Mouse (Mus musculus): ENCODE measurements at regions not wholly inside any gene's neighbourhood (a gene's known extent, or its start where the extent isn't known, plus 50 kb on each side); places are given as distances from the start of the nearest gene placed in this dataset.

- Histone ChIP-seq H3K4me3 (replicated peaks) (no peak overlapping the region), H3K4me1 (peaks cover 6% of the 10 kb centered on the region), H3K9me3 (no peaks in the 10 kb centered on the region), H3K9ac (no peak overlapping the region), H3K36me3 (replicated peaks) (no peaks in the 10 kb centered on the region), H3K27ac (no peak overlapping the region), H3K27me3 (0 out of 2 replicates have a peak, but pooled peaks cover 3% of the 10 kb centered on the region), H3K4me2 (no peak overlapping the region)
- ATAC-seq (ENCODE audit: low FRiP score): no peak
- WGBS: 91% methylated on average over 4 of the region's 4 CpGs
These were observed 148.4 kb upstream of the Spred2 start for GRCm38 (mm10) chr11:19775741-19776140.

GRCm38 (mm10) chr11:19776473-19777200, 147.5 kb upstream of the Spred2 start:
- 84% methylated on average over 9 of the region's 9 CpGs for WGBS
- 0 out of 2 replicates have a peak, but pooled peaks cover 3% of the 10 kb centered on the region for H3K27me3 ChIP-seq
- H3K36me3 ChIP-seq (replicated peaks): no peaks in the 10 kb centered on the region
- peaks cover 6% of the 10 kb centered on the region for H3K4me1 ChIP-seq
- H3K9ac ChIP-seq: no peak overlapping the region
- no peak for ATAC-seq (ENCODE audit: low FRiP score)
- no peak overlapping the region for H3K27ac ChIP-seq
- H3K4me2 ChIP-seq: no peak overlapping the region
- no peak overlapping the region for H3K4me3 ChIP-seq (replicated peaks)
- H3K9me3 ChIP-seq: no peaks in the 10 kb centered on the region

- no peak overlapping the region for H3K9ac ChIP-seq
- no peaks in the 10 kb centered on the region for H3K36me3 ChIP-seq (replicated peaks)
- H3K27ac ChIP-seq: no peak overlapping the region
- 84% methylated on average over 2 of the region's 2 CpGs for WGBS
- H3K27me3 ChIP-seq: 0 out of 2 replicates have a peak, but pooled peaks cover 3% of the 10 kb centered on the region
- H3K9me3 ChIP-seq: no peaks in the 10 kb centered on the region
- no peak overlapping the region for H3K4me3 ChIP-seq (replicated peaks)
- no peak overlapping the region for H3K4me2 ChIP-seq
- H3K4me1 ChIP-seq: peaks cover 6% of the 10 kb centered on the region
- no peak for ATAC-seq (ENCODE audit: low FRiP score)
These were observed 146.0 kb upstream of the Spred2 start for GRCm38 (mm10) chr11:19778191-19778590.

- ATAC-seq (ENCODE audit: low FRiP score): no peak
- H3K9ac ChIP-seq: no peak overlapping the region
- no peaks in the 10 kb centered on the region for H3K9me3 ChIP-seq
- no peaks in the 10 kb centered on the region for H3K4me1 ChIP-seq
- 75% methylated on average over 14 of the region's 14 CpGs for WGBS
- no peak overlapping the region for H3K4me3 ChIP-seq (replicated peaks)
- H3K27me3 ChIP-seq: 0 out of 2 replicates have a peak, but pooled peaks cover 3% of the 10 kb centered on the region
- H3K4me2 ChIP-seq: no peak overlapping the region
- H3K27ac ChIP-seq: no peak overlapping the region
- H3K36me3 ChIP-seq (replicated peaks): no peaks in the 10 kb centered on the region
These were observed 139.1 kb upstream of the Spred2 start for GRCm38 (mm10) chr11:19785110-19785509.

DNA sequence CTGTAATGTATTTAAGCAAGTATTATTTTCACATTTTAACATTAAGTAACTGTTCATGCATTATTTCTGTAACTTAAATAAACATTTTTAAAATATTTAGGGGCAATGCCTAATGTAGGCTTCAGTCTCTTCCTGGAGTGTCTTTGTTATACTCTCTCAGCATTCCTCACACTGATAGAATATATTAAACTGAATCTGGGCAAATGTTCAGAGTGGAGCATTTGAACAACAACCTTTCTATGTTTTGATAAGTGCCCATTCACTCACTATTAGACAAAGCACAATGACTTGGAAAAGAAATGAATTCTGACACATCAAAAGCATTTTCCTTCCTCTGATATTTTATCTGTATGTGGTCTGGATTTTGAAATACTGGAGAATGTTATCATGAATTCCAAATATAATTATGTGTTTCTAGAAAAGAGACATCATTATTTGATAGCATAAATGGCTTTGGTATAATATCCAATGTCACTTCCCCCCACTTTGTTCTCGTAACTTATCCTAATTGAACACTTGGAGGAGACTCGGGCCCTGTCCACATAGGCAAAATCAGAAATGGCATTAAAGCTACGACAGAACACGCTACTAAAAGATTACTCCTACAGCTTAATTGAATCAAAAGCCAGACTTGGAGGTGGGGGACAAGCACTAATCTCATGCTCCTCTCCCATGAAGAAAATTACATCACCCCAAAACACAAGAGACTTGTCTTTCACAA, 127.1 kb upstream of the Spred2 start:
- H3K27ac ChIP-seq: no peak overlapping the region
- WGBS: 75% methylated on average over 4 of the region's 4 CpGs
- H3K4me3 ChIP-seq (replicated peaks): no peak overlapping the region
- H3K36me3 ChIP-seq (replicated peaks): no peaks in the 10 kb centered on the region
- ATAC-seq (ENCODE audit: low FRiP score): no peak
- no peaks in the 10 kb centered on the region for H3K27me3 ChIP-seq
- no peaks in the 10 kb centered on the region for H3K9me3 ChIP-seq
- no peak overlapping the region for H3K9ac ChIP-seq
- no peak overlapping the region for H3K4me2 ChIP-seq
- no peaks in the 10 kb centered on the region for H3K4me1 ChIP-seq

DNA sequence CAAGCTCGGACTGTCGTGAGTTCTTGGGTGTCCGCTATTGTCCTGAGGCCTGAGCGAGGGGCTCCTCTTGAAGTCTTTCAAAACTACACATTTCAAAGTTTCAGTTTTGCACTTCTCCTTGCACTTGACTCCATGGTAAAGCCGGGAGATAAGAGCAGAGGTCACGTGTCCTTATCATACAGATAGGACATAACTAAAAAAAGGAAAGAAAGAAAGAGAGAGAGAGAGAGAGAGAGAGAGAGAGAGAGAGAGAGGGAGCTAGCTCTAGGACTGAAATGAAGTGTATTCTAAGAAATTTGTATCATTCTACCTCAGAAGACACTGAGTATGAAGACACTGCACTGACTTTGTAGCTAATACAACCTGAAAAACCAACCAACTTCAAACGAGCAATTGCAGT, 114.8 kb upstream of the Spred2 start:
- no peak for ATAC-seq (ENCODE audit: low FRiP score)
- peaks cover 18% of the 10 kb centered on the region for H3K4me1 ChIP-seq
- no peaks in the 10 kb centered on the region for H3K27me3 ChIP-seq
- H3K27ac ChIP-seq: no peak overlapping the region
- no peak overlapping the region for H3K9ac ChIP-seq
- no peaks in the 10 kb centered on the region for H3K9me3 ChIP-seq
- 88% methylated on average over 7 of the region's 7 CpGs for WGBS
- no peak overlapping the region for H3K4me3 ChIP-seq (replicated peaks)
- no peaks in the 10 kb centered on the region for H3K36me3 ChIP-seq (replicated peaks)
- H3K4me2 ChIP-seq: no peak overlapping the region

GRCm38 (mm10) chr11:19811271-19811991, 112.7 kb upstream of the Spred2 start:
- Histone ChIP-seq H3K9me3 (0 out of 2 replicates have a peak, but pooled peaks cover 3% of the 10 kb centered on the region), H3K27ac (no peak overlapping the region), H3K4me3 (replicated peaks) (no peak overlapping the region), H3K4me1 (peaks cover 18% of the 10 kb centered on the region), H3K27me3 (no peaks in the 10 kb centered on the region), H3K36me3 (replicated peaks) (no peaks in the 10 kb centered on the region), H3K9ac (no peak overlapping the region), H3K4me2 (peak overlapping the region; percentile 22)
- WGBS: 10% methylated on average over 12 of the region's 12 CpGs
- ATAC-seq (ENCODE audit: low FRiP score): peak; percentile 71; the same call in 1 of the 2 replicates

- ATAC-seq (ENCODE audit: low FRiP score): peak; percentile 68
- H3K27ac ChIP-seq: peak overlapping the region; percentile 31; the same call in 1 of the 2 replicates
- no peaks in the 10 kb centered on the region for H3K27me3 ChIP-seq
- no peak overlapping the region for H3K4me3 ChIP-seq (replicated peaks)
- peak overlapping the region; percentile 22 for H3K4me2 ChIP-seq
- 13% methylated on average over 10 of the region's 10 CpGs for WGBS
- no peak overlapping the region for H3K9ac ChIP-seq
- H3K36me3 ChIP-seq (replicated peaks): no peaks in the 10 kb centered on the region
- H3K4me1 ChIP-seq: peaks cover 18% of the 10 kb centered on the region
- 0 out of 2 replicates have a peak, but pooled peaks cover 3% of the 10 kb centered on the region for H3K9me3 ChIP-seq
These were observed 112.0 kb upstream of the Spred2 start for GRCm38 (mm10) chr11:19811992-19812690.

DNA sequence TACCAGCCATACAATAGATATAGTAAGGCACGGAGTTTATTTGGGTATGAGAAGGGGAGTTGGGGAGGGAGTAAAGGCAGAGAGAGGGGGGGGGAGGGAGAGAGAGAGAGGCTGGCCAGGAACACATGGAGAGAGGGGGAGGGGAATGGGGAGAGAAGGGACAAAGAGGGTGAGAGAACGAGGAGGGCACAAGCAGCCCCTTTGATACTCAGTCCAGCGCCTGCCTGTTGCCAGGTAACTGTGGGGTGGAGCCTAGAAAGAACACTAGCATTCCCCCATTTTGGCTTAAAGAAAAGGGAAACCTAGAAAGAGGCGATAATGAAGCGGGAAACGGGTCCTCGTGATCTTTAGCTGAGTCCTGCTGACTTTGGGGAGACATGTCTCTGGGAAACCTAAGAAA, 110.6 kb upstream of the Spred2 start:
- Histone ChIP-seq H3K9me3 (0 out of 2 replicates have a peak, but pooled peaks cover 3% of the 10 kb centered on the region), H3K9ac (no peak overlapping the region), H3K4me2 (no peak overlapping the region), H3K4me1 (peaks cover 18% of the 10 kb centered on the region), H3K4me3 (replicated peaks) (no peak overlapping the region), H3K27me3 (no peaks in the 10 kb centered on the region), H3K27ac (no peak overlapping the region), H3K36me3 (replicated peaks) (no peaks in the 10 kb centered on the region)
- no peak for ATAC-seq (ENCODE audit: low FRiP score)
- WGBS: 64% methylated on average over 7 of the region's 7 CpGs

DNA sequence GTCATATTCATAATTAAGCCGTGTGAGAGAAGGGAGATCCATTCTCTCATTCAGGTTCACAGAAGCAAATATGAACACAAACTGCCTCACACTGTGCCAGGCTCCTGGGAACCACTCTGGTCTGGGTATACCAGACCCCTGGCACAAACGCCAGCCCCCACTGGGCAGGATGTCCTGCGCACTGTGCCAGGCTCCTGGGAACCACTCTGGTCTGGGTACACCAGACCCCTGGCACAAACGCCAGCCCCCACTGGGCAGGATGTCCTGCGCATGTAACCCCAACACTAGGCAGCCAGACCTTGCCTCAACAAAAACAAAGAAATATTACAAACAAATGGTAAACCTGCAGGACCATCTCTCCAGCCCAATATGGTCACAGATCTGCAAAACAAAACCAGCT, 101.2 kb upstream of the Spred2 start:
- Histone ChIP-seq H3K9ac (no peak overlapping the region), H3K4me3 (replicated peaks) (no peak overlapping the region), H3K27ac (no peak overlapping the region), H3K9me3 (no peaks in the 10 kb centered on the region), H3K27me3 (no peaks in the 10 kb centered on the region), H3K4me2 (no peak overlapping the region), H3K36me3 (replicated peaks) (no peaks in the 10 kb centered on the region), H3K4me1 (no peaks in the 10 kb centered on the region)
- ATAC-seq (ENCODE audit: low FRiP score): peak; percentile 40; the same call in 1 of the 2 replicates
- WGBS: 75% methylated on average over 5 of the region's 5 CpGs

- H3K9me3 ChIP-seq: no peaks in the 10 kb centered on the region
- no peak overlapping the region for H3K9ac ChIP-seq
- 2% methylated on average over 3 of the region's 3 CpGs for WGBS
- no peak overlapping the region for H3K4me3 ChIP-seq (replicated peaks)
- ATAC-seq (ENCODE audit: low FRiP score): peak; percentile 64; the same call in 1 of the 2 replicates
- H3K4me2 ChIP-seq: no peak overlapping the region
- no peak overlapping the region for H3K27ac ChIP-seq
- no peaks in the 10 kb centered on the region for H3K36me3 ChIP-seq (replicated peaks)
- H3K27me3 ChIP-seq: no peaks in the 10 kb centered on the region
- no peaks in the 10 kb centered on the region for H3K4me1 ChIP-seq
These were observed 100.7 kb upstream of the Spred2 start for GRCm38 (mm10) chr11:19823461-19823895.

Data from forebrain, embryonic 12.5 days (tissue).